Mouse (Mus musculus): ENCODE measurements around the gene Anapc11.
"Not testable (repeated sequence)": the region's sequence is repeated elsewhere in the genome, so short reads cannot be mapped to it uniquely, and the experiment has no call there.

The Anapc11 gene

DNA sequence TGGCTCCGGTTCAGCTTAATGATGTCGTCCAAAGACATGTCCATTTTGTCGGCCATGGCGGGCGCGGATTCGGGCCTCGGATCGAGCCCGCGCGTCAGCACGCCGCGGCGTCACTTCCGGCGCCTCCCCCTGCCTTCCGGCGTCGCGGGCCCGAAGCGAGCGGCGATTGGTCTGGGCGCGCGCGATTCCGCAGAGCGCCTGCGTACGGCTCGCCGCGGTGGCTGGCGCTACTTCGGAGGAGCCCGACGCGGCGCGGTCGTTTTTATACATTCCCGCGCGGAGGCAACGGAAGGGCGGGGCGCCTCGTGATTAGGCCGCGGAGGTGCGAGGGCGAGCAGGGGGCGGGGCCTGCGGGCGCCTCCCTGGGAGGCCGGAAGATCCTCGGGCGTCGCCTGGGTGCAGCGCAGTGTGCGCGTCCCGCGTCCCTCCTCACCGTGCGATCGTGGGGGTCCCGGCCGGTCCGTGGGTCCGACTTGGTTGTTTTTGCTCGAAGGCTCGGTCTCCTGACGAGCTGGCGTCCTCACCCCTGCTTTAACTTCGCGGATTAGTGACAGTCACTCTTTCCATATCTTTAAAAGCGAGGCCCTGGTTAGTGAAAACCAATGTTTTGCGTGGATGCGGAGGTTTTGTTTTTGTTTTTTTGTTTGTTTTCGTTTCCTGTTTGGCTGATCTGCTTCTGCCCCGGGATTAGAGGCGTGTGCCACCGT is at the start of gene Anapc11, which contains the start of gene Alyref:
Anapc11 (plus strand) TSS at position 139 of the 707 bp plus-strand sequence.
Alyref (minus strand) TSS at position 83 of the 707 bp plus-strand sequence.
- peak; percentile 92 for DNase-seq (ENCODE audit: low read depth)

- no peak for DNase-seq (ENCODE audit: low read depth)
Measured at GRCm38 (mm10) chr11:120548786-120549167, 49.4 kb upstream of the Anapc11 start.

- peak; percentile 76 for DNase-seq (ENCODE audit: low read depth)
Measured at GRCm38 (mm10) chr11:120549168-120549945, 48.9 kb upstream of the Anapc11 start, which contains the start of gene Mcrip1. Gene Mcrip1 (minus strand): TSS chr11:120549727.

GRCm38 (mm10) chr11:120549986-120550809 is 48.0 kb upstream of the Anapc11 start:
- no peak for DNase-seq (ENCODE audit: low read depth)

DNA sequence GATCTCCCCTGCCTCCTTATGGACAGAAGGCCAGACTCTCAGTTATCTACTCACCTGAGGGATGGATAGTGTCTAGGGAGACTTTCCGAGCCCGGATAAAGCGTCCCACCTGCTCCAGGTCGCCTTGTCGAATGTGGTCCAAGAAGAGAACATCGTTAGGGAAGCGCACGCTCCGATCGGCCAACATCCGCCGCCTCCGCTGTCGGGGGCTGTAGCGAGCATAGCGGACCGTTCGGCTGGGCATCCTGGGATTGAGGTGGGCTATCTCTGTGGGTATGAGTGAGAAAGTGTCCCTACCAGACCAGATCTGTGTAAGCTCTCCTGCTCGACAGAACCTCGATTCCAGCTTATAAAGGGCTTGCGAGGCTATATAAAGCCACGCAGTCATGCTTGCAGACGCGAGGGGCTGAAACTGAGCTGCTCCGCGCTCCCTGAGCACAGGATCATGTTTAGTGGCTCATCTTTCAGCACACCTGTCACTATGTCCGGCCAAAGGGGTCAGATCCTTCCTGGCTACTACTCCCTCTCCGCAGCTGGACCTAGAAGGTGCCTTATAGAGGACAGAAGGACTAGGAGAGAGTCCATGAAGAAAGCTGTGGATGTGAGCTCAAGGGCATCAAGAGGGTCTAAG is 47.3 kb upstream of the Anapc11 start, which contains the start of gene Ppp1r27:
Ppp1r27 (minus strand) TSS at position 323 of the 631 bp plus-strand sequence.
- DNase-seq (ENCODE audit: low read depth), result no peak

DNA sequence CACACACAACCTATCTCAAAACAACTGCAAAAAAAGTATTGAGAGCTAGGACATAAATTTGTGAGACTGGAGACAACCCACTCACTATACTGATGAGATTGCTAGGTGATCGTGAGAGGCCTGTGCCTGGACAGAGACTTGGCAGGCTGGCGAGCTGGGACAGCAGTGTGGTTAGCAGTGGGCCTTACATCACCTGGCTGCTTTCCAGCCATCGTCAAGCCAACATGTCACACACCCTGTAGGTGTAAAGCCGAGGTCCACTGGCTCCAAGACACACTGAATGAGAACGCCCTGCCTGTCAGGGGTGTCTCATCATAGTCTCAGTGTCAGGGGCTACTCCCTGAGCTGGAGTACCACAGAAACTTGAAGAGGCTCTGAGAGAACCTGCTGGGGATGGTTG is 45.5 kb upstream of the Anapc11 start:
- no peak for DNase-seq (ENCODE audit: low read depth)

DNA sequence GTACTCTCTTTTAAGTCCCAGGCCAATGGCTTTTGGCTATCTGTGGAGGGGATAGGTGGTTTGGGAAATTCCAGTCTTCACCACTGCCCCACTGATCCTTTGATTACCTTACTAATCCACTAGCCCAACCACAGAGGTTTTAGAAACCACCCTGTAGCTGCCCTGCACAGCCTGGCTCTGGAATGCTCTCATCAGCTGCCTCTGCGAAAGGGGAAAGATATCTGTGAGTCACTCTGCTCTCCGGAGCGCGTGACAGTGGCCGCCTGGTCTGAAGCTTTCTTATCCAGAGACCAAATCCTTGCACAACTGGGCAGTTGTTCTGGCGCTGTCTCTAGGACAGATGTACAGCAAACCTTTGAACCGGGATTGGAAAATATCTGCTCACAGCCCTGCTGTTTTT is 43.4 kb upstream of the Anapc11 start:
- DNase-seq (ENCODE audit: low read depth), result no peak

DNA sequence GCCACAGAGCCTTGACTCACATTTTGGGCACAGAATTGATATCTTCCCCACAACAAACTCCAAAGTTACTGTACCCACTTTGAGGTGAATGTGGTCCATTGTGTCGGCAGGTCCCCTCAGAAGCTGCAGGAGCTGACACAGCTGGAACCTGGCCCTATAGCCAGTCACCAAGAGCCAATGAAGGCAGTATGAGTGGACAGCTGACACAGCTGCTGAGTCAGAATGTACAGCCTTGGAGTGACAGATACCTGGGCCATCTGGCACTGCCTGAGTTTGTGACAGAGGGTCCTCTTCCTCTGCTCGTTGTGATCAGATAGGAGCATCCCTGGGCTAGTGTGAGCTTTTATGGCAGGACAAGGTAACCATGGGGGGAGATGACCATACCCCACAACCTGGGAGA is 43.0 kb upstream of the Anapc11 start:
- no peak for DNase-seq (ENCODE audit: low read depth)

DNA sequence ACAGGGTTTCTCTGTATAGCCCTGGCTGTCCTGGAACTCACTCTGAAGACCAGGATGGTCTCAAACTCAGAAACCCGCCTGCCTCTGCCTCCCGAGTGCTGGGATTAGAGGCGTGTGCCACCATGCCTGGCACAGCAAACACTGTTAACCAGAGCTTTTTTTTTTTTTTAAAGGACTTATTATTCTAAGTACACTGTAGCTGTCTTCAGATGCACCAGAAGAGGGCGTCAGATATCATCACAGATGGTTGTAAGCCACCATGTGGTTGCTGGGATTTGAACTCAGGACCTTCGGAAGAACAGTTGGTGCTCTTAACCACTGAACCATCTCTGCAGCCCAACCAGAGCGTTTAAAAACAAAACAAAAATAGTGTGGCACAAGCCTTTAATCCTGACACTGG is 39.4 kb upstream of the Anapc11 start:
- DNase-seq (ENCODE audit: low read depth), result not testable (repeated sequence)

DNA sequence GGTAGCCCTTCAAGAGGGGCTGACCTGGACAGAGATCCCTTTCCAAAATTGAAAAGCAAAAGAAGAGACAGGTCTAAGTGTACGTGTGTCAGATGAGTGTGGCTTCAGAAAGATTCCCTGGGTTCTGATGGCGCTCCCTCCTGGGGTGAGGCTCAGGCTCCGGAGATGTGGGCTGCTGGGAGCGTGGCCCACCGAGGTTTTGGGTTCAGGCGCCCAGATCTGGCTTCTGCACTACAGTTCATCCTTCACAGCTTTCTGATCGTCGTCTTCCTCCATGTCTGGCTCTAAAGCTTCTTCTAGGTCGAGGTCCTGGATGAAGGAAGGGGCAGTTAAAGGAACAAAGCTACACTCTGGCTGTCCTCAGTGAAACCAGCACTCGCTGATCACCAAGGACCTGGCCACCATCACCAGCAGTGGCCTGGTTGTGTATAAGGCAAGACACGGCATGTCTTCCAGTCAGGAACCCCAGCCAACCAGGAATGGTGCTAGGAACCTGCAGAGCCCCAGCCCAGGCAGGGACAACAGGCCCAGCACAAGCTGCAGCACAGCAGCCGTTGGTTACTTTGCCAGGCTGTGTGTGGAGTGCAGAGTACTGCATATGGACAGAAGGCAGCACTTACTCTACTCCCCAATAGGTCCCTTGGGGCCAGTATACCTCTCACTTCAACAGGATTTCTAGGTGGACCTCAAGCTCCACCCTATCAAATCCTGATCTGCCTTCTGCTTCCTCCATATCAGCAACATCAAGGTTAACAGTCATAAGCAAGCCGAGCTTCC is 37.1 kb upstream of the Anapc11 start:
- DNase-seq (ENCODE audit: low read depth), result no peak

DNA sequence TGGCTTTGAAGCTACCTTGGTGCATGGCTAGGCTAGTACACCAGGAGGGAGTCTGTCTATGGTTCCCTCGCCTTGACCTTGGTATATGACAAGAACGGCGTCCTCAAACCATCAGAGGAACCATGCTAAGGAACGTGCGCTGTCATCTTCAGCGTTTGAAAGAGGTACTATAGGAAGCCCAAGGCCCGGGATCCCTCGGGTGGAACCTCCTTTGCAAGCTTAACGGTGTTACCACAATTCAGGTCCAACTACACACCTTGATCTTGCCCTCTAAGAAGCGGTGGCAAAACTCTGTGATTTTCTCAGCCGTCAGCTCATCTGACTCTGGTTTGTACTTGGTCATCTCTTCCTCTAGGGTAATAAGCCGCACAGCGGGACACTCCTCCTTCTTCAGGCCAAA is 35.3 kb upstream of the Anapc11 start:
- no peak for DNase-seq (ENCODE audit: low read depth)

DNA sequence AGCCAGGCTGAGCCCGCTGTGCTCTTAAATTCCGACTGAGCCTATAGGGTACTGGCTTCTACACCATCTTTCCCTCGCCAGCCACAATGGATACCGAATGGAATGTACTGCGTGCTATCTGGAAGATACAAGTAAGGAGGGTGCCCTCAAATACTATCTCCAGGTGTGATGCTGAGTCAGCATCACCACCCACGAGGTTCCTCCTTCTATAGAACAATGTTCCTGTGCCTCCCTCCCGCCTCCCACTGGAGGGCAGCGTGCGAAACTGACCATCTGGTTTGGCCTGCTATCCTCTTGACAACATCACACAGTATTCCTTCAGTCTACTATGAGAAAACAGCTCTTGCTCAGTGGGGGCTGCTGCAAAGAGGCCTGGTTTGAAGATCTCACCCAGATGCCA is 33.1 kb upstream of the Anapc11 start:
- no peak for DNase-seq (ENCODE audit: low read depth)

DNA sequence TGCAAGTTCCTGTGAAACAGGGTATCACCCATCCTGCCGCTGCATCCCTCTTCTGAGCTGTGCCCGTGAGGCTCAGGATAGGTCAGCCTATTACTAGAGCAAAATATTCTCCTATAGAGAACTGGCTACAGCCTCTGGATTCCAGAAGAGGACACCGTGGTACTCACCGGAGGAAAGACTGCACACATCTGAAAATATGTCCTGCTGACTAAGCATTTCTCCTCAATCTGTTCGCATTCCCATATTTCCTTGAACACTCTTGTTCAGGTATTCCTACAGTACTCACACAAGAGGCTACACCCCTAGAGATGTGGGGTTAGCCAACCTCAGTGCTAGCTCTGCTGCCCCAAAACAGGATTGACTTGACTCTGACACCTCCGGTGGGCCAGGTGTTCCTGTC is 29.9 kb upstream of the Anapc11 start:
- no peak for DNase-seq (ENCODE audit: low read depth)

DNA sequence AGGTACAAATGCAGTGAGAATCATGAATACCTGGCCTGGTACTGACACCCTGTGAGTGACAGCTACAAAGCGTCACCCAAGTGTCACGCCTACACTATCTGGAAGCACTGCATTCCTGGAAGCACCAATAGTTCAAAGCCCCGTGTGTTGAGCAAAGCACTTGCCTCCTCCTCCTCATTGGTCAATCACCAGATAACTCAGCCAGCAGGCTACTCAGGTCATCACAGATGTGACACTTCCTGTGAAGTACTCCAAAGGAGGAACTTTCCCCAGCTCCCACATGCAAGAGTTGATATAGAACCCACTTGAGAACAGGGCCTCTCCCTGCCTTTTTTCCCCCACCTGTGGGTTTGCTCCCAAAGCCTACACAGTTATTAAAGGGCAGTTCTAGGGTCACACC is 27.1 kb upstream of the Anapc11 start:
- DNase-seq (ENCODE audit: low read depth), result no peak

DNA sequence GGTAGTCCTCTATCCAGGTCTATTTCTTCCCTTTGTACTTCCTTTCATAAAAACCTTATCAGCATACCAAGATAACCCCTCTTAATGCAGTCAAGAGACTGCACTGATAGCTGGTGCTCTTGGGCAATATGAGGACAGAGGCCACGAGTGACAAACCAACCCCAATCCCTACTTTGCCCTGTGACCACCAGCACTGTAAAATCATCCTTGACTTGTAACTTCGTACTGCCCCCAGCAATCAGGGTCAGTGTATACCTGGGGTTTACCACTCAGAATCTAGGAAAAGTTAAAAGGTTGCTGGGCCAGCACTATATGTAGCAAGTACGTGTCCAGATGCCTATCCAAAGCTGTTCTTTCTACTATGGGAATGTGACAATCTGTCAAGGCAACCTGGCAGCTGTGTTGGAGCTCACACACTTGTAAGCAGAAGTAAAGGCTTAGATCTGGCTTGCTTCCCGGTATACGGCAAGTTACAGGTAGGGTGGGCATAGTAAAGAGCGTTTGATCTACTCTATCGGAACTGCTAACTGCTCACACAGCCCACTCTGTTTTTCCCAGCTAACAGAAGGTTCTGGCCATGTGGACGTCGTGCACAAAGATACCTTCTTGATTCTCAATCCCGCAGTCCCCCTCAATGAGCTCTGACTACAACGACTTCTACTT is 26.3 kb upstream of the Anapc11 start:
- DNase-seq (ENCODE audit: low read depth), result no peak

- no peak for DNase-seq (ENCODE audit: low read depth)
Measured at GRCm38 (mm10) chr11:120572417-120572751, 25.8 kb upstream of the Anapc11 start.

DNA sequence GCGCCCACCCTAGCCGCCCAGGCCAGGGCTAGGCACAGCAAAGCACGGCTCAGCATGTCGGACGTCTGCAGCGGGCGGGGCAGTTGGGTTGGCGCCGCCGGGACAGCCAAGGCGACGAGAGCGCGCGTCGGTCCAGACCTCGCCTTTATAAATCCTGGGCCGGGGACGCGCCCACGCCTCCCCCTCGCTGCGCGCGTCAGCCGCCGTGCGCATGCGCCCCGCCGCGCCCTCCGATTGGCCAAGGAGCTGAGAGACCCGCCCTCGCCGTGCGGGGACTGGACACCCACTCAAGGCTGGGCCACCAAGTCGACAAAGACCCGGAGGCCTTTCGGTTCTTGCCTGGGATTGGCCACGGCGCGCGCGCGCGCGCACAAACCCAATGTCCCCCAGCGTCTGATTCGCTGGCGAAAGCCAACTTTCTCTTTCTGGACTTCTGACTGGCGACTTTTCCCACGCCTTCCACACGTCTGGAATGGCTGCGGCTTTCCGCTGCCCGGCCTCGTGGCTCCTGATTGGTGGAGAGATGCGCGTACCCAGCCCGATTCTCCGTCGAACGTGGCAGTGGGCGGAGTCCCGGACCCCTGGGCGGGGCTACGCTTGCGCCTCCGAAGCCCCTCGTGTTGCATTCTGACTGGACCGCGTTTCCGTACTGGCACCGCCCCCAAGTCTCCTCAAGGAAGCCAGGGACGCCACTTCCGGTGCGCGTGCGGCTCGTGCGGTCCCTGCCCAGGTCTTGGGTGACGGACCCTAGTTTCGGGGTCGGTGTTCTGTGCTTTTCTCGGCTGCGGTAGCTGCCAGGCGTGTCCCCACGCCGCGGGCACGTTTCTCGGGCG is 25.3 kb upstream of the Anapc11 start, which contains the start of gene P4hb:
P4hb (minus strand) TSS at position 502 of the 833 bp plus-strand sequence.
- DNase-seq (ENCODE audit: low read depth), result peak; percentile 98

- no peak for DNase-seq (ENCODE audit: low read depth)
Measured at GRCm38 (mm10) chr11:120573585-120574277, 24.5 kb upstream of the Anapc11 start.

- no peak for DNase-seq (ENCODE audit: low read depth)
Measured at GRCm38 (mm10) chr11:120574278-120574600, 24.0 kb upstream of the Anapc11 start.
